Mouse (Mus musculus) cortical plate, adult 2 months (tissue): Measurements from ENCODE around the gene Myo6. TPM values are rescaled to one million over a fixed set of nuclear protein-coding genes. Genes with fewer than 3 reads are reported as not detected.

Source experiments
- H3K27ac ChIP-seq: fragments of 200-500 bp; 2 replicates; pipeline ENCODE4 v1.5.1; 2012; ENCODE audit warnings: low read length, control low read depth, inconsistent platforms; ENCODE audit not compliant: insufficient read depth
- H3K4me1 ChIP-seq: fragments of 200-500 bp; 2 replicates; pipeline ENCODE4 v1.6.1; 2011; ENCODE audit warnings: low read length; ENCODE audit not compliant: control insufficient read depth, insufficient read depth
- H3K4me3 ChIP-seq: fragments of 200-500 bp; 2 replicates; pipeline ENCODE4 v1.5.1; 2011; ENCODE audit warnings: mild to moderate bottlenecking, low read length, control low read depth; ENCODE audit not compliant: insufficient read depth
- CTCF ChIP-seq: fragments of 200-500 bp; IDR thresholded peaks from 2 replicates; pipeline ENCODE4 v1.5.1; 2011; ENCODE audit warnings: mild to moderate bottlenecking, control low read depth, low read length; ENCODE audit not compliant: insufficient read depth; ENCODE audit errors: extremely low read depth
- POLR2A ChIP-seq: fragments of 200-500 bp; IDR thresholded peaks from 2 replicates; pipeline ENCODE4 v1.6.1; 2011; ENCODE audit warnings: mild to moderate bottlenecking, low read length, control low read depth; ENCODE audit not compliant: insufficient read depth; ENCODE audit errors: extremely low read depth
- polyA plus RNA-seq: library from polyadenylated mRNA; depleted of rRNA; stranded (reverse); fragments of >200 nt; gene quantifications from 2 replicates; pipeline ENCODE4 v1.2.3, GENCODE M21; 2012

Gene Myo6
- polyA plus RNA-seq, 1 experiment = 48.9 TPM

DNA sequence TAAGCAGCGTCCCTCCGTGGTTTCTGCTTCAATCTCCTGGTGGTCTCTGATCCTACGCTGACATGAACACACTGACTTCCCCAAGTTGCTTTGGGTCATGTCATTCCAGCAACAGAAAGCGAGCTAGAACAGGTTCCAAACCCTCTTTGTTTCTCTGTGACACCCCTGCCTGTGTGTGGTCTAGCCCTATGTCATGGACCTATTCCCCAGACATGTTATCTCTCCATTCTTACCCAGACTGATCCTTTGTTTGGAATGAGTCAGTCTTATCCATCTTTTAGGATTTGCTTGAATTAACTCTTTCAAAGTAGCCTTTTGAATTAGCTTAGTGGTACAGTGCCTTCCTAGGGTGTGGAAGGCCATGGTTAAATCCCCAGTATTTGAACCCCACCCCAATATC lies 14.9 kb downstream of the Myo6 start:
- no peak overlapping the region for H3K4me3 ChIP-seq
- no peak overlapping the region for H3K27ac ChIP-seq
- H3K4me1 ChIP-seq = no peaks in the 10 kb centered on the region; the same call in none of the 2 replicates
- no peak for TF ChIP-seq CTCF

DNA sequence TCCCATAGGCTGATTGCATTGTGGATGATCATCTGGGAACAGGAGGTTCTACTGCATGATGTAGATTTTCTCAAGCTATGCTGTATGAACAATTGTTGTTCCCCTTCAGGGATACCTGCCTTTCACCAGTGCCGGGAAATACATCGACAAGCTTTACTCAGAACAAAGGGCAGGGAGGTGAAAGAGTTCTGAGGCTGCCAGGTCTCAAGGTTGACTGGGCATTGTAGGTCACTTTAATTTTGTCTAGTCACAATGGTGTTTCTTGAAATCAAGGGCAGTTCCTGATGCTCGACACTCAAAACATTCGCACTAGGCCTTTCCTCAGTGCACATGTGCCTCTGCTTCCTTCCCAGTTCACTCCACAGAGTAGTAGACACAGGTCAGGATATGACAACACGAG lies 15.9 kb downstream of the Myo6 start:
- TF ChIP-seq CTCF (no peak), POLR2A (no peak)
- H3K4me1 ChIP-seq = no peaks in the 10 kb centered on the region; the same call in none of the 2 replicates
- H3K4me3 ChIP-seq = no peak overlapping the region
- H3K27ac ChIP-seq = no peak overlapping the region

GRCm38 (mm10) chr9:80181692-80182091 lies 16.9 kb downstream of the Myo6 start:
- no peak overlapping the region for H3K4me3 ChIP-seq
- no peaks in the 10 kb centered on the region; the same call in none of the 2 replicates for H3K4me1 ChIP-seq
- H3K27ac ChIP-seq = no peak overlapping the region
- TF ChIP-seq CTCF (no peak), POLR2A (no peak)

- Histone ChIP-seq H3K4me3 (no peak overlapping the region), H3K4me1 (no peaks in the 10 kb centered on the region; the same call in none of the 2 replicates), H3K27ac (no peak overlapping the region)
- TF ChIP-seq CTCF (no peak), POLR2A (no peak)
These were observed 19.3 kb downstream of the Myo6 start for GRCm38 (mm10) chr9:80184138-80184537.

DNA sequence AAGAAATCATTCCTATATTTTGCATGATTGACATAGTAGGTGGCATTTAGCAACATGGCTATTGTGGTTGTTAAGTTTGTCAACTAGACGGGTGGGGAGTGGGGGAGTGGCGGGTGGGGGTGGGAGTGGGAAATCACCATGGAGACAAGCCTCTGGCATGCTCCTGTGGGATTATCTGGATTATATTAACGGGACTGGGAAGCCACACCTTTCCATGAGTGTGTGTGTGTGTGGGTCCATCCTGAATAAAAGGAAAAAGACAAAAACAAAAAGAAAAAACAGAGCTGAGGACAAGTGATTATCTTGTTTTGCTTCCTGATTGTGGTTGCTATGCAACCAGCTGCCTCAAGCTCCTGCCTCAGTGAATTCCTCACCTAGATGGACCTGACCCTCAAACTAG lies 20.9 kb downstream of the Myo6 start:
- Histone ChIP-seq H3K27ac (no peak overlapping the region), H3K4me3 (no peak overlapping the region), H3K4me1 (no peaks in the 10 kb centered on the region; the same call in none of the 2 replicates)
- TF ChIP-seq POLR2A = no peak
- no peak for TF ChIP-seq CTCF

DNA sequence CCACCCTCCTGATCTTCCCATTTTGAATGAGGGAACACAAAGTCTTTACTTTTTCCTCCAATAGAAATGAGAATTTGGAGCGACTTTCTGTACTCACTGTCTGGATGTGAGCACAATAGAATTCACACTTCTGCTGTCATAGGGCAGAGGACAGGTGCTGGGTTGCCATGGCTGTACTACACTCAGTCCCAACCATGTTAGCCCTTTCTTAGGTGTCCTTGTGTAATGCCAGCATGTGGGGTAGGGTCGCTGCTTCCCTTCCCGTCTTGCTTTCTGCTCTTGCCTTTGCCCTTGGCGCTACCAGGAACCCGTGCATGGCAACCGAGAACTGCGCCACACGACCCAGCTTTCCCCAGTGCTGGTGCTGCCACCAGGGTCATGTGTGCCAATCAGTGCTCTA lies 21.9 kb downstream of the Myo6 start:
- no peak overlapping the region for H3K4me3 ChIP-seq
- H3K27ac ChIP-seq = no peak overlapping the region
- no peak for TF ChIP-seq CTCF
- TF ChIP-seq POLR2A = no peak
- H3K4me1 ChIP-seq = no peaks in the 10 kb centered on the region; the same call in 1 of the 2 replicates

GRCm38 (mm10) chr9:80188324-80188893 lies 23.6 kb downstream of the Myo6 start:
- no peak for TF ChIP-seq CTCF
- TF ChIP-seq POLR2A = no peak
- Histone ChIP-seq H3K4me3 (no peak overlapping the region), H3K27ac (no peak overlapping the region), H3K4me1 (no peaks in the 10 kb centered on the region; the same call in 1 of the 2 replicates)

GRCm38 (mm10) chr9:80191240-80191639 lies 26.4 kb downstream of the Myo6 start:
- H3K4me1 ChIP-seq = no peaks in the 10 kb centered on the region

GRCm38 (mm10) chr9:80192324-80192723 lies 27.5 kb downstream of the Myo6 start:
- H3K4me3 ChIP-seq = no peak overlapping the region
- no peak for TF ChIP-seq CTCF
- TF ChIP-seq POLR2A = no peak
- peaks cover 4% of the 10 kb centered on the region; the same call in 1 of the 2 replicates for H3K4me1 ChIP-seq
- H3K27ac ChIP-seq = no peak overlapping the region

More at GRCm38 (mm10) chr9:80191240-80191639, 26.4 kb downstream of the Myo6 start:
- TF ChIP-seq CTCF = no peak
- no peak for TF ChIP-seq POLR2A
- H3K27ac ChIP-seq = no peak overlapping the region
- H3K4me3 ChIP-seq = no peak overlapping the region

DNA sequence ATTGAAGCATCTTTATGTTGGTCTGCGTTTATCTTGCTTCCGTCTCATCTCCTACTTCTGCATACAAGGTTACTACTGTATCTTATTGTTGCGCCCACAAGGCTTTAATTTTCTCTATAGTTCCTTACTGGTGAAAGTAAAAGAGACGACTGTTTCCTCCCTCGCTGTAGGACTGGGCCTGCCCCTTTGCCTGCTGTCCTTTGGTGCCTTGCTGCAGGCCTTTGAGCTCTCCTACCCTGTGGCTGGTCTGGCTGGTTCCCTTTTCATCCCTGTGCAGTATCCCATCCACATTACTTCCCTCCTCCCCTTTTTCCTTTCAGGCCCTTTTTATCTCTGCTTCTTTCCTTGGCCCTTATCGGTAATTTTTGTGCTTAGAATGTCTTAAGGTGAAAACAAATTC lies 29.6 kb downstream of the Myo6 start:
- peaks cover 5% of the 10 kb centered on the region; the same call in 1 of the 2 replicates for H3K4me1 ChIP-seq
- TF ChIP-seq CTCF (no peak), POLR2A (no peak)
- H3K4me3 ChIP-seq = no peak overlapping the region
- no peak overlapping the region for H3K27ac ChIP-seq
